Mouse (Mus musculus) A20 (cell line): ENCODE results near the gene Fgf9.

Experiments used
- DNase-seq: peaks from one replicate; pipeline ENCODE4 v3.0.0-alpha.2; 2011; ENCODE audit warnings: low read depth, low spot score

The Fgf9 gene

DNA sequence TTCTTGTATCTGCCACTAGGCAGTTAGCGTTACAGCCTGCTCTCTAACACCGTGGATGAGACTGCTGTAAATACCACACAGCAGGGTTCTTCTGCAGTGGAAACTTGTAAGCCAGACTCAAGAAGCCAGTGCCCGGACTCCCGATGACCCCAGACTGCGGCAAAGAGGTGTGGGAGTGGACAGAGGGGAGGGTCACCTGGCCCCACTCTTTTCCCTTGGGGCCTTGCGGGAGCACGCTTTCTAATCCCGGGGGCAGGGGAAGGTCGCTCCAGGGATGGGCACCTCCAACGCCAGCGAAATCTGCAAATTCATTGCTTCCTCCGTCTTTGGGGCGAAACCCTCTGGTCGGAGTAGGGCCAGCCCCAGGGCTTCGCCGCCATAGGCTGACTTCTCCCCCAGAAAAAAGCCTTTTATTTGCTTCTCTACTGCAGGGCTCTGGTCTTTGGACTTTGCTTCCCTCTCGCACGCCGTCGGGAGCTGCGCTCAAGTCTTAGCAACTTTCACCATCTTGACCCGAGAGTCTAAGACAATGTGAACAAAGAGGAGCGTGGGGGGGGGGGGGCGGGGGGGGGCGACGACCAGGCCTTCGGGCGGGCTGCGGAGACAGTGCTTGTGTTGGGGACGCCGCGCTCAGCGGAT, at the start of gene Fgf9:
Fgf9 (plus strand) TSS at position 67 of the 639 bp plus-strand sequence.
- DNase-seq = no peak

DNA sequence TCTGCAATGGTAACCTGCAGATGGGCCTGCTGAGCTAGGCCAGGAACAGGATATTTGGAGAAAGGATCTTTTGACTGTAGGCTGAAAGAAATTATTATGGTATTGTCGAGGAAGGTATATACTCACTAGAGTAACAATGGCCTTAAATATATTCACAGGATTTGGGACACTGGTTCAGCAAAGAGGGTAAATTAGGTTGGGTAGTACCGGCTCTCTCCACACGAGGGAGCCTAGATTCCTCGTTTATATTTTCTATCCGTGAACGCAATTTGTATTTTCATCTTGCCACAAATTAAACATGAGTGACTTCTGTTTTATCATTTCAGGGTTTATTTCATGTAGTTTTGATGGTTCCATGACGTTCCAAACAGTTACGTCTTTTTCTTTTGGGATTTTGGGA, 35.8 kb upstream of the Fgf9 start:
- DNase-seq = peak; percentile 35

DNA sequence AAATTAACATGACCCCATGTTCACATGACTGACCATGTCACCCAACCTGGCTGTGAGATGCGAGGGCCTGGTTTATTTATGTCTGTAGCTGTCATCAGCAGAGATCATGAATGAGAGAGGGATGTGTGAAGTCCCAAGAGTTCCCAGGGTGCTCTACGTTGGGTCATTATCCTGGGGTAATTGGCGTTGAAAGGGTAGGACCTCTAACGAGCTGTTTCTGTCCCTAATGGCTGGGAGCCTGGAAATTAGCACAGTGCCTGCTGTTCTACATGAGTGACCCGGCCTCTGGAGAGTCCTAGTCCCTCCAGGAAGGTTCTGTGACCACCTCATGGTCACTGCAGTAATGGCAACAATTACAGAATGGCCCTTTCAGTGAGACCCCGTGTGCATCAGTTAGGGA, 34.2 kb upstream of the Fgf9 start:
- no peak for DNase-seq

DNA sequence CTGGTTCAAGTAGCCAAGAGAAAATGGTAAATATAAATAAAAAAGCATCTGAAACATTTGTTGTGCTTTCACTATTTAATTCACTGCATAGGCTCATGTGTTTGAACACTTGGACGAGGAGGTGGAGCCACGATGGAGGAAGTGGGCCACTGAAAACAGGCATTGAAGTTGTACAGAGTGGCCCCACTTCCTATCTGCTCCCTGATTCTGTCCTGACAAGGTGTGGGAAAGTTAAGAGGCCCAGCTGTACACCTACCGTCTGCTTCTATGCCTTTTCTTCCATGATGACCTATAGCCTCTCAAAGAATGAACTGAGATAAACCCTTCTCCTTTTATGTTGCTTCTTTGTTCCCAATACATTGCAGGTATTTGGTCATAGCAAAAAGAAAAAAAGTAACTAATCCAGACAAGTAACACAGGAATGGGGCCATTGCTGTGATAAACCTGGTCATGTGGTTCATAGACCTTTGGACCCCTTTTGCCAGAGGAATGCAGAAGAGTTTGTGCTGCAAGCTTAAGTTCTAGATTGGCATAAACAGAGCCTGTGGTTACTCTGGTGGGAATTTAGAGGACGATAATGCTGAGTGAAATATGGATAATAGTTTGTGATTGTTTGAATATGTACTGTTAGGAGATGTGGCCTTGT, 23.6 kb upstream of the Fgf9 start:
- DNase-seq = no peak

DNA sequence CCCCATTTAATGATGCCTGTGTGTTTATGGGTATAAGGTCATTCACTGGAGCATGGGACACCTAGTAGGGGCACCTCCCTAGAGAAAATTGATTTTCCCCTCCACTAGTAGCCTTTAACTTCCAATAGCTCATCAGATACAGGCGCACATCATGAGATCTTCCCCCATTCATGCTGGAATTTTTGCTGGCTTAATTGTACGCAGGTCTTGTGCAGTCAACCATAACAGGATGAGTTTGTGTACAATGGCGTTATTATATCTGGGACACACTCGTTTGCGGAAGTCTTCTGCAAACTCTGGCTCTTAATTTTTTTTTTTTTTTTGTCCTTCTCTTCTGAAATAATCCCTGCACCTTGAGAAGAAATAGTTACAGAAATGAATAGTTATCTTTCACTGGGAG, 19.7 kb upstream of the Fgf9 start:
- DNase-seq = no peak

DNA sequence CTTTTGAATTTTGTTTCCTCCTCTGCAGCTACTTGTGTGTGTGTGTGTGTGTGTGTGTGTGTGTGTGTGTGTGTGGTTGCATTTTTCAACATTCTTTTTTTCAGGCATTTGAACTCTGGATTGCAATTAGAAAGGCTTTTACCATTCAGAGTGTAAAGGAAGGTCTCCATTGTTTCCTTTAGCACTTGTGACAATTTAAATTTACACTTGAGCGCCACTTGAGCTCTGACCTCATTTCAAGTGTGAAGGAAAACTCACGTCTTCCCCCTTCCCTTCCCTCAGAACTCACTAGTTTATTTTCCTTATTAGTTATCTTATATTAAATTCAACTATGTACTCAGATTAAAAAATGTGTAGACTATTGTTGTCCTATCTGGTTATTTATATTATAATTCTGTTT, 2.8 kb upstream of the Fgf9 start:
- DNase-seq = no peak

DNA sequence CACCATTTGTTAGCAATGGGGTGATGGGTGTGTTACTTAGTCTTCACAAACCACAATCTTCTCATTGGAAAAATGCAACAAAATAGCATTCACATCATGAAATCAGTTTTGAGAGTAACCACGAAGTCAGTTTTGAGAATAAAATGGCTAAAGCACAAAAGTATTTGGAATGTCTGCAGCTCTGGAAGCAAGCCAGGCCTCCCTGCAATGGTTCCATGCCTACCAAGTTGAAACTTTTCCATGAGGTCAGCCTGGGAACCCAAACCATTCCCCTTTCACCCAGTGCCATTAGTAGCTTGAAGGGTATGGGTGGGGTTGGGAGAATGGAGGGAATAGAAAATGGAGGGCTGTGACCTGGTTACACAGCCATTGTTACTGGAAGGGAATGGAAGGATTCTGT, 1.7 kb upstream of the Fgf9 start:
- DNase-seq = no peak

DNA sequence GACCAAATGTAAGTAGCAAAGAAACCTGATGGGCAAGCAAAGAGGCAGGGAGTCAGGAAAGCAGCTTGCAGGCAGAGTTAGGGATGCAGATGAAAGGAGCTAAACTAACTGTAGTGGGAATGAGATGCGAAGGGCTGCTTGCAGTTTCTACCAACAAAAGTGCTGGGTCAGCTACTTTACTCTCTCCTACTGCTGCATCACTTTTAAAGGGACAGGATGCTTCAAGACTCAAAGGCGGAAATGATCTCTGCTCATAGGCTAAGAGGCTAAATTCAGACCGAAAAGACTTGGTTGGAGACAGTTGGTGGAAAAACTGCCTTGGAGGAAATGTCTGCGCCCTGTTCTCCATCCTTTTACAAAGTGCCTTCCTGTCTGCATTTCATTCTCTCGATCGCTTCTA, 420 bp upstream of the Fgf9 start:
- peak; percentile 19 for DNase-seq

DNA sequence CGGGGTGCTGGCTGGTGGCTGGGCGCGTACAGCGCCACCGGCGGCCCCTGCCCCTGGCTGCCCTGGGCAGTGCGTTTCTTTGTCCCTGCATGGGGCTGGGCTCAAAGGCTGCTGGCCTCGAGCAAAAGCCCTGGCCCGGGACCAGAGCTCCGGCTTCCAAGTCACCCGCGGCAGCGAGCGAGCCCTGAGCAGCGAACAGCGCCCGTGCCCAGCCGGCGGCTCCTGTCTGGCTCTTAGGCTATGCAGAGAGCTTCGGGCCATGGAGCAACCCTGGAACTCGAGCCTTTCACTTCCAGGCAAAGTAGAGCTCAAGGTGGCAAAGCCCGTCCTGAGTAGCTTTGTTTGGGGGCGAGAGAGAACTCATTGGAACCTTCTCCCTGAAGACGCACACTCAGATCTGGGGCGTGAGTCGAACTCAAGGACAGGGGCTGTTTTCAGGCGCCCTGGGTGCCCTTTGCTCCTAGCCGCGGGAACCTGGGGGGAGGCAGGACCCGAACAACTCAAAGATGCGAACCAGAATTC, 834 bp downstream of the Fgf9 start:
- DNase-seq = peak; percentile 57

DNA sequence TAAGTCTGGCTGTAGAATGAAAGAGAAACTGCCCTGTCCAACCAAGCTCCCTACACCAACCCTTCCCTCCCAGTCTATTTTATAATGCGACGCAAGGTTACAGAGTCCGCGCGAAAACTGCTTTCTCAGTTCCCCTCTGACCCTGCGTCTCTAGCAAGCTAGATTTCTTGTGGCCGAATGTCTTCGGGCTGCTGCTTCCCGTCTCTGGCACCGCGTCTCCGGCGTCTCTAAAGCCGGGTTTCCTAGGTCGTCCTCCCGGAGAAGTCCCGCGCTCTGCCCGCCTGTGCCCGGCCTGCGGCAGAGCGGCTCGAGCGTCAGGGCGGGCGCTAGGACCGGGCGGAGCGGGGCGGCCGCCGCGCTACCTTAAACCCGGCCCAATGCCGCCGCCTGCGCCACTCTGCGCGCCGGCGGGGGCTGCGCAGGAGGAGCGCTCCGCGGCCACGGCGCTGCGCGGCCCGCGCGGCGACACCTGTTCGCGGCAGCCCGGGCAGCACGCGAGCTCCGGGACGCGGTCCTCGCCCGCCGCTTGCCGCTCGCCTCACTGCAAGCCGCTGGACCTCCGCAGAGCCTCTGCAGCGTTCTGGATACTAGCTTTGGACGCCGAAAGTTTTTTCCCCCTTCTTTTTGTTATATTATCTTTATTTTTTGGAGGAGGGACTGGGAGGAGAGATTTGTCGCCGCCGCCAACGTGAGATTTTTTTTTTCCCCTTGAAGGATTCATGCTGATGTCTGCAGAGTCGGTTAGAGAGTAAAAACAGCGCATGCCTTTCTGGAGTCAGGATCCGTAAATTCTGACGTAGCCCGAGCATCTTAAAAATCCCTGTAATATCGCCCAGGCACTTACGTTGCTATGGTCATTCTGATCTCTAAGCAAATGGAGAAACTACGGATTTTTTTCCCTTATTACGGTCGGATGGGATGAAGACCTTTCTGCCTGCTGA, 1.8 kb downstream of the Fgf9 start:
- DNase-seq = peak; percentile 80

DNA sequence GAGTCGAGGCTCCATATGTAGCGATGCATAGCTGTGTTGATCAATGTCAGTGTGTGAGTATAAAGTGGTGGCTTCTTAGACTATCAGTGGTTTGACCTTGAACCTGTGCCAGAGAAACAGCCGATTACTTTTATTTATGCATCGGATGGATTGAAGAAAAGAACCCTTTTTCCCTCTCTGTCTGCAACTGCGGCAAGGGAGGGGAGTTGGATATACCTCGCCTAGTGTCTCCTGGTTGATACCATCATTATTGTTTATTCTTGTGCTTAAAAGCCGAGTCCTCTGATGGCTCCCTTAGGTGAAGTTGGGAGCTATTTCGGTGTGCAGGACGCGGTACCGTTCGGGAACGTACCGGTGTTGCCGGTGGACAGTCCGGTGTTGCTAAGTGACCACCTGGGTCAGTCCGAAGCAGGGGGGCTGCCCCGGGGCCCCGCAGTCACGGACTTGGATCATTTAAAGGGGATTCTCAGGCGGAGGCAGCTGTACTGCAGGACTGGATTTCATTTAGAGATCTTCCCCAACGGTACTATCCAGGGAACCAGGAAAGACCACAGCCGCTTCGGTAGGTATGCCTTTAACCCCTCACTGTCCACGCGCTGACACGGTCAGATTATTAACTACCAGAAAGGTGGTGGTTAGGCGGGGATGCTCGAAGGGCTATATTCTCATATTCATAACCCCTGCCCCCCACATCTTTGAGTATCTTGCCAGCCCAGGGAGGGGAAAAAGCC, 2.6 kb downstream of the Fgf9 start:
- peak; percentile 32 for DNase-seq

DNA sequence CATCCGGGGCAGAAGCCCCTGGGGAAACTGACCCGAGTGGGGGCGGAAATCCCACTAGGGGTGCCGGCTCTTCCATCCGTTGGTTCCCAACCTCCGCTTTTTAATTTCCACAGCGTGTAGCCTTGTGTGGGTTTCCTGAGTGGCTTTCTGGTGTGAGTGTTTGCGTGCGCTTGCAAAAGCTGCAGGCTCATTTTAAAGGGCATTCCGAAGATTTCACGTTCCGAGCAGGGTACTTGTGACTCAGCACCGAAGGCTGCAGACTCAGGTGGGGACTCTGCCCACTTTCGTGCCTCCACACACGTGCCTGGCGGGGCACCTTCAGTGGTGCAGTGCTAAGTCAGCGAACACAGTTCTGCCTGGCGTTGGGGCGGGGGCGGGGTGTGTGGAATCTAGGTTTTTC, 3.6 kb downstream of the Fgf9 start:
- DNase-seq = no peak

DNA sequence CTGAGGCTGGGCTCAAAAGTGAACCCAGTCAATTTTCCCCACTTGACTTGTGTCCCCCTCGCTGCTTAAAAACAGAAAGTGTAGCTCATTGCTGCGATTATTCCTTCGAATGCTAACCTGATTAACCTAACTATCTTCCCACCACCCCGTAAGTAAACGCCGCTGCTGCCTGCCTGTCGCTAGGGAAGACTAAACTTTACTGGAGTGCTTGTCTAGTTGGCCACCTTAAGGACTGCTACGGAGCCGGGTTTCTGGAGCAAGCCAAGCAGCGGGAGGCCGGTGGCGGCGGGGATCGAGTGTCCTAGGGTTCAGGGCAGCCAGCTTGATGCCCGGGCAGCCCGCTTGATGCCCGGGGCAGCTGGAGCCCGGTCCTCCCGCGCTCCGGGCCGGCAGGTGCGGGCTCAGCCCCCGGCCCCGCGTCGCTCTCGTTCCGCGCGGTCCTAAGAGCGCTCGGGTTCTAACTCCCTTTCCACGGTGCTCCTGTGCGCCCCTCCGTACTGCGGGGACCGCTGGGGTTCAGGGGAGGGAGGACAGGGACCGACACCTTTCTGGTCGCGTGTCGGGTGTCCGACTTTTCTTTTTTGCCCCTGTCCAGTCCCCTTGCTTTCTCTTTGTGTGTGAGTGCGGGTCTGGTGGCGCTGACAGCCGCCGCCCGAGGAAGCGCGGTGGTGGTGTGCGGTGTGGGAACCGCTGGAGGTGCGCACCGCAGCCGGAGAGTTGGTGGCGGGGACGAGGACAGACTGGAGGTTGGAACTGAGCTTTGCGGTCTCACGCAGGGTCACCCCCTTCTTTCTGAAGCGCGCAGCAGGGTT, 4.5 kb downstream of the Fgf9 start:
- peak; percentile 16 for DNase-seq

DNA sequence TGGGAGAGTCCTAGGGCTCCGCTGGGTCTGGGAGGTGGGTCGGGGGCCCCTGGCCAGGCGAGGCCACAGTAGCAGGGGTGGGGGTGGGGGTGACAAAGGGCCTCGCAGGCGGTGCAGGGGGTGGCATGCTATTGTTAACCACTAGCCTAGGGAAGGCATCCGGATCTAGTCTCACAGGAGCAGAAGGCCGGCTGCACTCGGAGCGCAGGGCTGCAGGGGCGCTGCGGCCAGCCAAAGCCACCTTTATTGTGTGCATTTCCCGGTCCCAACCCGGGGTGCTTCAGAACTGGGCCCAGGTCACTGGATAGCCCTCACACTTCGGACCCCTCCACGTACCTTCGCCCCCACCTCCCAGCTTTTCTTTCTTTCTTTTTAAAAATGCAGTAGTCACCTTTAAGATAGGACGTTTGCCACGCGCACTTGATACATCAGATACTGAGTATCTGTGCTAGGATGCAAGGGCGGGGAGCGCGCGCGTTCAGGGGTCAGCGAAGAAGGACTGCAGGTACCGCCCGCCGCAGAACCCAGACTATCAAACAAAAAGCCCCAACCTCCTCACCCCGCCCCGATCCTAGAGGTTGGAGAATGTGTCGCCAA, 5.2 kb downstream of the Fgf9 start:
- peak; percentile 30 for DNase-seq

DNA sequence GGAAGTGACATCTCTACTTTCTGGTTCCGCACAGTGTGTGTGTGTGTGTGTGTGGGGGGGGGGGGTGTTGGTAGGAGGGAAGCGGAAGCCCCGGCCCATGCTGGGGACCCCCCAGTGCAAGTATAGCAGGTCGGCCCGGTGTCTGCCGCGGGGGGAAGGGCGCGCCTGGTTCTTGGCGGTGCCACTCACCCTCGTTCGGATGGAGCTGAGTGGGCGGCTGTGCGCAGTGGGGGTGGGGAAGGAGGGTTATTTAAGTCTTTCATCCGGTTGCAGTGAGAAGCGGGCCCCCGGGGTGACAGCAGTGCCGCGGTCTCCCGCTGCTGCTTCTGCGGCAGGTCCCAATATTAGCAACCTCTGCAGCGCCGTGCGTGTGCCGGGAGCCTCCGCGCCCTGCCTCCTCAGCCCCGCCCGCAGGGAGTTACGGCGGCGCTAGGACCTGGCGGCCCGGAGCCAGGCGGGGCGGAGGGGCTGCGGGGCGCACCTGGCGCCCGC, 5.7 kb downstream of the Fgf9 start:
- peak; percentile 69 for DNase-seq

DNA sequence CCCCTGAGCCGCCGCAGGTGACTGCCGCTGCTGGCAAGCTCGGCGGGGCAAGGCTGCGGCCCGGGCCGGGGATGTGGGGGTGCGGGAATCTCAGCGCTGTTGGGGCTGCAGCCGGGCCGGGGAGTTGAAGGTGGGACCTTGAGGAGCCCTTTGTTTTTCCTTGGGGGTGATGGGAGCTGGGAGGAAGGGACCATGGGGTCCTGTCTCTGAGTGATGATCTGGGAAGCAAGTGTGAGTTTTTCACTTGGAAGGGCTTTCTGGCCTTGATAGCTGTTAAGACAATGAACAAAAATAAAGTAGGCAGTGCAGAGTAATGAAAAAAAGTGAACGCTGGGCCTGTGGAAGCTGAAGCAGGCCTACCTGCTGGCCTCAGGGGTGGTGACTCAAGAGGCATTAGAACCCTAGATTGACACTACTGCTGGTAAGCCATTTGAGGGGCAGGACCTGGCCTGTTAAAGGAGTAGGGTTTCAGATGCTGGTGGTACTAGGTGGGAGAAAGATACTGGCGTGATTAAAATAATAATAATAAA, 6.4 kb downstream of the Fgf9 start:
- no peak for DNase-seq

DNA sequence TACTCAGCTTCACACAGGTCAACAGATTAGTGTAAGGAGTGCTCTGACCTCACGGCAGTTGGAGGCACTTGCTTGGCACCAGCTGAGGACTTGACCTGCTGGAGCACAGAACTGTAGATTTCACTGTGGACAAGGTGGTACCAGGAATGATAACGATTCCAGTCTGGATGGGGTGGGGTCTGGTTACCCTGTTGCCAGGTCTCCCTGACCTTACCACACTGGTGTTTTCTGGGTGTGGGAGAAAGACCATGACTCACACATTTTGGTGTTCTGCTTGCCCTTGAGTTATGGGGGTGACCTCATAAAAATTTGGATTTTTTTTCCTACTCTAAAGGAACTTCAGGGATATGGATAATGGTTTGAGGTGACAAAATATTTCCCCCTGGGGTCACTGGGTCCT, 9.1 kb downstream of the Fgf9 start:
- DNase-seq = no peak

DNA sequence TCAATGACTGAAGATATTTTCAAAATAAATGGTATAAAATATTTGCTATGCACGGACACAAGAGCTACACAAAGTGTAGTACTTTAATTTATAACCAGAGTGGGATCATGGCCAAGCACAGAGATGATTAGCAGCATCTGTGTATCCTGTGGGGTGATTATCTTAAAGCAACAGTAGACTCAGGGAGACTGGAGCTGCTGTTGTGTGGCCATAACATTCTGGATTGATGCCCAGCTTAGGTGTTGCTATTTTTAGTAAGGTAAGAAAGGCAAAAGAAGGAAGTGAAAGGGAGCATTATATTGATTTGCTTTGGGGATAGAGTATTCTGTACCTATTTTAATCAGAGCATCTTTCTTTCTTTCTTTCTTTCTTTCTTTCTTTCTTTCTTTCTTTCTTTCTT, 11.6 kb downstream of the Fgf9 start:
- DNase-seq = no peak

DNA sequence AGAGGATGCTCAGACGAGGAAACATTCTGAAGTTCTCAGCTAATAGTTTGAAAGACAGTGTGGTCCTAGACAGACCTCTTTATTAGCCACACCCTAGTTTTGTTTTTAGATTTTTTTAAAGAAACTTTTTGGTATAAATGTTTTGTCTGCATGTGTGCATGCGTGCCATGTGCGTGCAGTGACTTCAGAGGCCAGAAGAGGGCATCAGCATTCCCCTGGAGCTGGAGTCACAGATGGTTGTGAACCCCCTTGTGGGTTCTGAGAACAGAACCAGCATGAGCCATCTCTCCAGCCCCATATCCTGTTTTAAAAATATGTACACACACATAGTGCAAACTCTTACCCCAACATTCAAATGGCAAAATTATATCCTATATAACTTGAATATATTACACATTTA, 13.9 kb downstream of the Fgf9 start:
- DNase-seq = no peak

DNA sequence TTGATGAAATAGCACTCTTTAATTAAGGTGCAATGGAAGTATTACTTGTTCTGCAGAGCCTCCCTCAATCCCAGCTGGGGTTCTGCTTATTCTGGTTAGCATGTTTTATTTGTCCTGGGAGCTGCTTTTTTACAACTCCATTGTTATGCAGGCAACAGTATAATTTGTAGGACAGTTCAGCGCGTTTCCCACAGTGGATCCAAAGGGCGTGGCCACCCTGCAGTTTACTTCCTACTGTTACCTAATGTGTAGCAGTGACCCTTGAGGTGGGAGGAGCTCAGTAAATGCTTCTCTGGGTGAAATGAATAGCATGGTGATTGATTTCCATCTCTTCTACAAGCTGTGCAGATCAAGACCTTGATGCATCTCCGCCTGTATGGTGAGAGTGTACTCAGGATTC, 17.0 kb downstream of the Fgf9 start:
- no peak for DNase-seq
